Mouse (Mus musculus) erythroblast, embryonic 14.5 days (primary cell): Measurements from ENCODE around the gene Syngr4.

ENCODE experiments used
- GATA1 ChIP-seq: IDR thresholded peaks from 2 replicates; pipeline ENCODE4 v1.6.1; 2012; ENCODE audit warnings: low read length, inconsistent platforms, mixed read lengths
- TAL1 ChIP-seq: IDR thresholded peaks from 3 replicates; pipeline ENCODE4 v1.6.1; 2012; ENCODE audit warnings: low read length, inconsistent platforms, mixed read lengths

- TF ChIP-seq GATA1 = no peak
- TF ChIP-seq TAL1 = no peak
Measured at GRCm38 (mm10) chr7:45941986-45942385, 45.5 kb upstream of the Syngr4 start.
